Mouse (Mus musculus) left cerebral cortex, adult 9 months (tissue): ENCODE measurements around the gene Fjx1.

ENCODE experiments used
- DNase-seq, 2 experiments: peaks; one replicate each; pipeline ENCODE4 v3.0.0; 2022; ENCODE audit warnings: low spot score in 2 of 2

Fjx1 gene

GRCm38 (mm10) chr2:102426434-102426833, 25.9 kb downstream of the Fjx1 start:
- no peak for DNase-seq

- DNase-seq, result no peak
Measured at GRCm38 (mm10) chr2:102416149-102416743, 36.1 kb downstream of the Fjx1 start.

GRCm38 (mm10) chr2:102412738-102413137, 39.6 kb downstream of the Fjx1 start:
- DNase-seq, result no peak

- DNase-seq, result no peak
Measured at GRCm38 (mm10) chr2:102410615-102411014, 41.7 kb downstream of the Fjx1 start.

GRCm38 (mm10) chr2:102409741-102410140, 42.6 kb downstream of the Fjx1 start:
- no peak for DNase-seq

- no peak for DNase-seq
Measured at GRCm38 (mm10) chr2:102407363-102408184, 44.7 kb downstream of the Fjx1 start, which contains the start of gene Trim44. Gene Trim44, minus strand, starts transcription at chr2:102407828.

GRCm38 (mm10) chr2:102406324-102407304, 45.7 kb downstream of the Fjx1 start:
- DNase-seq, result no peak

- DNase-seq, result no peak
Measured at GRCm38 (mm10) chr2:102403982-102404381, 48.3 kb downstream of the Fjx1 start.

GRCm38 (mm10) chr2:102403306-102403705, 49.0 kb downstream of the Fjx1 start:
- DNase-seq, result no peak

- no peak for DNase-seq
Measured at GRCm38 (mm10) chr2:102401352-102401692, 51.0 kb downstream of the Fjx1 start.

GRCm38 (mm10) chr2:102400605-102401351, 51.5 kb downstream of the Fjx1 start:
- peak; percentile 86 to 94 for DNase-seq

GRCm38 (mm10) chr2:102399864-102400604, 52.3 kb downstream of the Fjx1 start:
- peak in 1 of 2 experiments; percentile 12 for DNase-seq
